Mouse (Mus musculus) MEL (cell line): ENCODE data around the gene Hamp. TPM values are rescaled to one million over a fixed set of nuclear protein-coding genes. Genes with fewer than 3 reads are reported as not detected.

Source experiments
- DNase-seq: peaks from one replicate; pipeline ENCODE4 v3.0.0; 2011; ENCODE audit warnings: low read depth, low spot score
- H3K27ac ChIP-seq: 2 replicates; pipeline ENCODE4 v1.5.1; 2012; ENCODE audit warnings: low read depth, mild to moderate bottlenecking, control low read depth, low read length, moderate library complexity; ENCODE audit not compliant: control insufficient read depth
- H3K27me3 ChIP-seq, 2 experiments: fragments of 150-350 bp in 1 of 2; sonication (generic) in 1 of 2; 2 replicates each; pipeline ENCODE4 v1.6.1; 2012; ENCODE audit warnings: low read length in 2 of 2, mild to moderate bottlenecking in 2 of 2, improper control_type of control experiment in 1 of 2, moderate library complexity in 1 of 2; ENCODE audit not compliant: insufficient read depth in 2 of 2, control insufficient read depth in 1 of 2
- H3K36me3 ChIP-seq, 2 experiments: 2 replicates each; pipeline ENCODE4 v1.6.1; 2012 to 2014; ENCODE audit warnings: low read length in 2 of 2, improper control_type of control experiment in 1 of 2, inconsistent platforms in 1 of 2, mild to moderate bottlenecking in 1 of 2; ENCODE audit not compliant: insufficient read depth in 2 of 2, control insufficient read depth in 1 of 2
- H3K4me1 ChIP-seq, 2 experiments: fragments of 150-350 bp in 1 of 2; sonication (generic) in 1 of 2; 2 replicates each; pipeline ENCODE4 v1.6.1; 2012; ENCODE audit warnings: low read length in 2 of 2, improper control_type of control experiment in 1 of 2, mild to moderate bottlenecking in 1 of 2; ENCODE audit not compliant: insufficient read depth in 2 of 2, control insufficient read depth in 1 of 2
- H3K4me3 ChIP-seq, 2 experiments: fragments of 150-350 bp in 1 of 2; sonication (generic) in 1 of 2; 2 replicates each; pipeline ENCODE4 v1.5.1; 2012; ENCODE audit warnings: low read depth in 2 of 2, low read length in 2 of 2, mild to moderate bottlenecking in 2 of 2, moderate library complexity in 2 of 2, control low read depth in 1 of 2, improper control_type of control experiment in 1 of 2; ENCODE audit not compliant: control insufficient read depth in 1 of 2, insufficient read depth in 1 of 2
- H3K79me2 ChIP-seq: 2 replicates; pipeline ENCODE4 v1.6.1; 2012; ENCODE audit warnings: mild to moderate bottlenecking, low read length, moderate library complexity; ENCODE audit not compliant: control insufficient read depth, poor library complexity, insufficient read depth
- H3K9ac ChIP-seq: 2 replicates; pipeline ENCODE4 v1.6.1; 2012; ENCODE audit warnings: low read depth, mild to moderate bottlenecking, control low read depth, low read length, moderate library complexity; ENCODE audit not compliant: control insufficient read depth, poor library complexity, severe bottlenecking
- H3K9me3 ChIP-seq: fragments of 150-350 bp; sonication (generic); replicated peaks from 2 replicates; pipeline ENCODE4 v1.6.1; 2012; ENCODE audit warnings: mild to moderate bottlenecking, low read length, improper control_type of control experiment, moderate library complexity; ENCODE audit not compliant: insufficient read depth
- BHLHE40 ChIP-seq: IDR thresholded peaks from 2 replicates; pipeline ENCODE4 v1.6.1; 2012; ENCODE audit warnings: low read depth, mild to moderate bottlenecking, inconsistent platforms, low read length, improper control_type of control experiment, borderline replicate concordance
- CHD2 ChIP-seq: IDR thresholded peaks from 2 replicates; pipeline ENCODE4 v1.6.1; 2011; ENCODE audit warnings: low read length, improper control_type of control experiment
- CTCF ChIP-seq, 3 experiments: IDR thresholded peaks in 2 of 3; conservative IDR thresholded peaks in 1 of 3; 2 replicates each; pipeline ENCODE4 v1.5.1; 2011 to 2012; ENCODE audit warnings: low read length in 3 of 3, low read depth in 2 of 3, mild to moderate bottlenecking in 2 of 3, improper control_type of control experiment in 1 of 3, inconsistent platforms in 1 of 3, mixed read lengths in 1 of 3, moderate library complexity in 1 of 3; ENCODE audit not compliant: control insufficient read depth in 1 of 3, insufficient read depth in 1 of 3, poor library complexity in 1 of 3, severe bottlenecking in 1 of 3
- ELF1 ChIP-seq: IDR thresholded peaks from 2 replicates; pipeline ENCODE4 v1.6.1; 2014; ENCODE audit warnings: low read depth, mild to moderate bottlenecking, inconsistent platforms, low read length, improper control_type of control experiment, moderate library complexity
- EP300 ChIP-seq, 2 experiments: IDR thresholded peaks; 2 replicates each; pipeline ENCODE4 v1.6.1; 2011; ENCODE audit warnings: improper control_type of control experiment in 2 of 2, low read length in 2 of 2, low read depth in 1 of 2, mild to moderate bottlenecking in 1 of 2
- GABPA ChIP-seq: IDR thresholded peaks from 2 replicates; pipeline ENCODE4 v1.6.1; 2012; ENCODE audit warnings: low read depth, mild to moderate bottlenecking, inconsistent platforms, low read length, improper control_type of control experiment, moderate library complexity
- HCFC1 ChIP-seq: IDR thresholded peaks from 2 replicates; pipeline ENCODE4 v1.6.1; 2012; ENCODE audit warnings: low read depth, mild to moderate bottlenecking, inconsistent platforms, low read length, improper control_type of control experiment, moderate library complexity
- JUND ChIP-seq: IDR thresholded peaks from 2 replicates; pipeline ENCODE4 v1.6.1; 2011; ENCODE audit warnings: low read depth, mild to moderate bottlenecking, improper control_type of control experiment, low read length
- MEF2A ChIP-seq: IDR thresholded peaks from 2 replicates; pipeline ENCODE4 v1.6.1; 2014; ENCODE audit warnings: low read depth, mild to moderate bottlenecking, inconsistent platforms, low read length, improper control_type of control experiment; ENCODE audit not compliant: poor library complexity, insufficient replicate concordance, severe bottlenecking; ENCODE audit errors: extremely low read depth
- MYB ChIP-seq: IDR thresholded peaks from 2 replicates; pipeline ENCODE4 v1.6.1; 2011; ENCODE audit warnings: mild to moderate bottlenecking, low read depth, low read length, improper control_type of control experiment
- MYC ChIP-seq: IDR thresholded peaks from 2 replicates; pipeline ENCODE4 v1.6.1; 2011; ENCODE audit warnings: low read depth, mild to moderate bottlenecking, low read length, improper control_type of control experiment, moderate library complexity
- NRF1 ChIP-seq: IDR thresholded peaks from 2 replicates; pipeline ENCODE4 v1.6.1; 2014; ENCODE audit warnings: low read depth, mild to moderate bottlenecking, inconsistent platforms, low read length, improper control_type of control experiment, moderate library complexity; ENCODE audit not compliant: poor library complexity, insufficient read depth, severe bottlenecking
- POLR2AphosphoS2 ChIP-seq: IDR thresholded peaks from 2 replicates; pipeline ENCODE4 v1.6.1; 2011; ENCODE audit warnings: low read length, improper control_type of control experiment
- RAD21 ChIP-seq: IDR thresholded peaks from 2 replicates; pipeline ENCODE4 v1.6.1; 2011; ENCODE audit warnings: mild to moderate bottlenecking, low read depth, low read length, improper control_type of control experiment
- SMC3 ChIP-seq: IDR thresholded peaks from 2 replicates; pipeline ENCODE4 v1.6.1; 2011; ENCODE audit warnings: low read depth, low read length, improper control_type of control experiment
- TBP ChIP-seq: IDR thresholded peaks from 2 replicates; pipeline ENCODE4 v1.8.0; 2011; ENCODE audit warnings: low read depth, low read length, improper control_type of control experiment
- USF2 ChIP-seq, 2 experiments: IDR thresholded peaks; 2 replicates each; pipeline ENCODE4 v1.6.1; 2011 to 2012; ENCODE audit warnings: improper control_type of control experiment in 2 of 2, low read length in 2 of 2, borderline replicate concordance in 1 of 2, inconsistent platforms in 1 of 2, low read depth in 1 of 2, mild to moderate bottlenecking in 1 of 2; ENCODE audit not compliant: insufficient read depth in 1 of 2
- ZC3H11A ChIP-seq: IDR thresholded peaks from 2 replicates; pipeline ENCODE4 v1.6.1; 2012; ENCODE audit warnings: low read depth, mild to moderate bottlenecking, inconsistent platforms, low read length, improper control_type of control experiment
- ZMIZ1 ChIP-seq: IDR thresholded peaks from 2 replicates; pipeline ENCODE4 v1.6.1; 2012; ENCODE audit warnings: low read depth, mild to moderate bottlenecking, inconsistent platforms, low read length, improper control_type of control experiment, moderate library complexity
- polyA plus RNA-seq, 2 experiments: library from polyadenylated mRNA; stranded (reverse) in 1 of 2; unstranded in 1 of 2; fragments of >175 nt in 1 of 2; fragments of >200 nt in 1 of 2; gene quantifications; 2 replicates each; pipeline versions ENCODE4 v1.2.1 to v1.2.4; 2012; ENCODE audit warnings: low replicate concordance in 2 of 2, low read depth in 1 of 2; ENCODE audit not compliant: insufficient read length in 2 of 2, insufficient read depth in 1 of 2, missing spikeins in 1 of 2
- total RNA-seq: library from RNA; depleted of rRNA; stranded (reverse); fragments of 300-350 nt; gene quantifications from 2 replicates; pipeline ENCODE4 v1.2.3, GENCODE M21; 2012

The Hamp gene
- total and polyA plus RNA-seq, 3 experiments = not detected

- H3K4me1 ChIP-seq = no peaks in the 10 kb centered on the region
- DNase-seq = no peak
- H3K27me3 ChIP-seq = no peaks in the 10 kb centered on the region; a peak in 2 of 4 replicates
- no peaks in the 10 kb centered on the region for H3K9me3 ChIP-seq
- H3K79me2 ChIP-seq = no peaks in the 10 kb centered on the region
- H3K4me3 ChIP-seq = no peak overlapping the region
- H3K36me3 ChIP-seq = no peaks in the 10 kb centered on the region
- H3K27ac ChIP-seq = no peak overlapping the region
- TF ChIP-seq MEF2A (no peak), CHD2 (no peak), HCFC1 (no peak), MYC (no peak), USF2 (IDR thresholded peaks at IDR 0.05; ENCODE audit: borderline replicate concordance in 1 of 2, insufficient read depth in 1 of 2, low read depth in 1 of 2, low read length in 2 of 2) (no peak), BHLHE40 (no peak)
- no peak overlapping the region for H3K9ac ChIP-seq
Measured at GRCm38 (mm10) chr7:30981703-30982102, 37.9 kb upstream of the Hamp start.

- Histone ChIP-seq H3K27me3 (0 out of 4 replicates have a peak, but pooled peaks cover 0 to 2% of the 10 kb centered on the region in 2 experiments), H3K79me2 (no peaks in the 10 kb centered on the region), H3K36me3 (no peaks in the 10 kb centered on the region), H3K4me1 (no peaks in the 10 kb centered on the region), H3K4me3 (peak within 1 kb of the TSS; percentile 67 to 71), H3K27ac (no peak within 1 kb of the TSS), H3K9me3 (no peaks in the 10 kb centered on the region), H3K9ac (peak within 1 kb of the TSS; percentile 63)
- TF ChIP-seq NRF1 (no peak), RAD21 (peak; percentile 61), MYB (no peak), SMC3 (peak; percentile 61), POLR2AphosphoS2 (no peak), MEF2A (no peak), EP300 (IDR thresholded peaks at IDR 0.05; ENCODE audit: low read depth in 1 of 2, low read length in 2 of 2) (0 out of 4 replicates have a peak, but pooled peaks of 1 of the 2 experiments have one; percentile 14), JUND (no peak), ELF1 (no peak), CTCF (IDR thresholded peaks at IDR 0.05 in 2 of 3, conservative IDR thresholded peaks at IDR 0.05 in 1 of 3; ENCODE audit: control insufficient read depth in 1 of 3, insufficient read depth in 1 of 3, low read depth in 2 of 3, low read length in 3 of 3, poor library complexity in 1 of 3, severe bottlenecking in 1 of 3) (peak; percentile 63 to 79 (median 78)), ZC3H11A (peak; percentile 21; the same call in 1 of the 2 replicates), TBP (peak; percentile 14; the same call in 1 of the 2 replicates), ZMIZ1 (no peak), HCFC1 (no peak), GABPA (no peak)
- peak; percentile 88 for DNase-seq
Measured at GRCm38 (mm10) chr7:30973501-30974289, 29.9 kb upstream of the Hamp start, which contains the start of gene Fam187b. Fam187b (plus strand) TSS chr7:30973790.
